Comparison of ENCODE assay signal across 8 mouse cellular contexts in the genomic region with DNA sequence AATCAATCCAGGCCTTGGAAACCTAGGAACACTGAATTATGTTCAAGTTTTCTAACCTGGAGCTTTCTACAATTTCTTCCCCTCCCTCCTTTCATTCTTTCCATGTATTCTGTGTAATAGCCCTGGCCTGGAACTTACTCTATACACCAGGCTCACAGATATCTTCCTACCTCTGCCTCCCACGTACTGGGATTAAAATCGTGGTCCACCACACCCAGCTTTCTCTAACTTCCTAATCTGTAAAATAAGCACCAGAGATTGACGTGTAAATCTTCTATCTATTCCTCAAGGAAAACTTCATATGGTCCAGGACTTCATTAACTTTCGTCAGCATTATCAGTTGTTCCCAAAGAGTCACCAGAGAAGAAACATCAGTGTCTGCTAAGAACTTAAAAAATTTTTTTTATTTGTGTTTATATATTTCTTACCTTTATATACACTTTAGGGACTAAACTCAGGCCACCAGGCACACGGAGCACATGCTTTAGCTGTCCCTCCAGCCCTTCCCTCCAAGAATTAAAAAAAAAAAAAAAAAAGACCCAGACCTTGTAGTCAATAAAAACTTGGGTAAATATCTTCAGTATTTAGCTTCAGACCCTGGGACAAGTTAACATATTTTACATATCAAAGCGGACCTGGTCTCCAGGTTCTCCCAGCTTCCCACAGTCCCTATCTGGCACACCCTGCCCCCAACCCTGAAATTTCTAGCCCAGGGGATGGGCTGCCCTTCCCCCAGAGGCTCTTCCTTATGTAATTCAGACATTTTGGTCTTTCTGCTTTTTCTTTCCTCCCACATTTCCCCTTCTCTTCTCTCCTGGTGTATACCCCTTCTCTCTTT. TPM values are rescaled to one million over a fixed set of nuclear protein-coding genes. Genes with fewer than 3 reads are reported as not detected.
A peak's percentile ranks its signal among the peaks of the same experiment; 100 is the strongest.
DNase-seq lines count a peak whose midpoint lies in the region; ATAC-seq and TF ChIP-seq lines count a peak whose summit lies in the region.

No protein-coding gene starts in this region.

- H3K4me2 ChIP-seq in forebrain, embryonic 14.5 days (ENCODE audit: low read length), result peak overlapping the region; percentile 93
- peak overlapping the region; percentile 94 for H3K4me2 ChIP-seq in liver, embryonic 14.5 days (ENCODE audit: low read depth)

- no peak for TF ChIP-seq EP300 in liver, embryonic 14.5 days (IDR thresholded peaks at IDR 0.05; ENCODE audit: low read depth)

- WGBS in heart, embryonic 10.5 days, result 10% methylated on average over 6 of the region's 6 CpGs
- WGBS in forebrain, embryonic 14.5 days, result 5% methylated on average over 6 of the region's 6 CpGs
- WGBS in liver, embryonic 14.5 days (ENCODE audit: insufficient replicate concordance), result 8% methylated on average over 6 of the region's 6 CpGs

- peak overlapping the region; percentile 81 for H3K27ac ChIP-seq in heart, embryonic 10.5 days
- H3K27ac ChIP-seq in forebrain, embryonic 14.5 days (ENCODE audit: low read depth, low read length), result peak overlapping the region; percentile 96
- peak overlapping the region; percentile 88 for H3K27ac ChIP-seq in liver, embryonic 14.5 days

- peak overlapping the region; percentile 74 for H3K9ac ChIP-seq in forebrain, embryonic 14.5 days (ENCODE audit: low read length)
- peak overlapping the region; percentile 87 for H3K9ac ChIP-seq in liver, embryonic 14.5 days (replicated peaks)

- H3K36me3 ChIP-seq in heart, embryonic 10.5 days, result no peaks in the 10 kb centered on the region
- H3K36me3 ChIP-seq in G1E (replicated peaks), result no peaks in the 10 kb centered on the region
- no peaks in the 10 kb centered on the region for H3K36me3 ChIP-seq in forebrain, embryonic 14.5 days (ENCODE audit: control insufficient read depth, insufficient read depth, low read length)
- no peaks in the 10 kb centered on the region for H3K36me3 ChIP-seq in liver, embryonic 14.5 days (replicated peaks; ENCODE audit: control insufficient read depth, insufficient read depth, low read depth)

- peak; percentile 2; the same call in 1 of the 2 replicates for ATAC-seq in G1E (ENCODE audit: extremely low read depth, insufficient number of reproducible peaks, low FRiP score, poor library complexity, severe bottlenecking)
- ATAC-seq in forebrain, embryonic 14.5 days, result no peak
- ATAC-seq in liver, embryonic 14.5 days (ENCODE audit: insufficient read depth), result peak; percentile 1; the same call in 1 of the 2 replicates

- no peak for DNase-seq in heart, embryonic 10.5 days (ENCODE audit: low spot score)
- no peak for DNase-seq in heart, postnatal 14 days
- DNase-seq in G1E (ENCODE audit: low spot score), result no peak
- peak; percentile 15 for DNase-seq in forebrain, embryonic 14.5 days (ENCODE audit: low spot score)
- DNase-seq in liver, embryonic 14.5 days (ENCODE audit: low read depth in 3 of 3, low spot score in 3 of 3), result no peak
- DNase-seq in right cerebral cortex, postnatal 14 days, result no peak
- no peak for DNase-seq in left cerebral cortex, postnatal 4 days
- DNase-seq in cerebellum, postnatal 25 days, result no peak

- no peaks in the 10 kb centered on the region for H3K9me3 ChIP-seq in heart, embryonic 10.5 days
- H3K9me3 ChIP-seq in G1E (replicated peaks), result no peaks in the 10 kb centered on the region
- H3K9me3 ChIP-seq in forebrain, embryonic 14.5 days (replicated peaks; ENCODE audit: control insufficient read depth, low read length), result no peaks in the 10 kb centered on the region
- H3K9me3 ChIP-seq in liver, embryonic 14.5 days (ENCODE audit: control insufficient read depth, low read length), result no peaks in the 10 kb centered on the region

- peaks cover 17% of the 10 kb centered on the region for H3K4me1 ChIP-seq in heart, embryonic 10.5 days
- peaks cover 50% of the 10 kb centered on the region for H3K4me1 ChIP-seq in G1E (ENCODE audit: insufficient read depth, low read depth, low read length)
- H3K4me1 ChIP-seq in forebrain, embryonic 14.5 days (ENCODE audit: control insufficient read depth, insufficient read depth, low read length), result peaks cover 28% of the 10 kb centered on the region
- peaks cover 32 to 34% of the 10 kb centered on the region in 2 experiments for H3K4me1 ChIP-seq in liver, embryonic 14.5 days (replicated peaks; ENCODE audit: control insufficient read depth in 2 of 2, insufficient read depth in 2 of 2, low read length in 1 of 2)

- TF ChIP-seq CTCF in G1E (IDR thresholded peaks at IDR 0.05; ENCODE audit: low read depth, low read length), result no peak
- TF ChIP-seq CTCF in liver, embryonic 14.5 days (IDR thresholded peaks at IDR 0.05; ENCODE audit: low read depth), result no peak

- intact Hi-C loops in heart, postnatal 14 days (cut with DNase I), result loop anchor here (5.0 to 10.0 kb wide), 4 partner anchors 50 to 1828 kb away; partner anchors contain the start of genes Hist1h1c, Hist1h1t, Hist1h2af and Hist1h2ak
- intact Hi-C loops in left cerebral cortex, postnatal 4 days (cut with DNase I), result loop anchor here (5.0 kb wide), 1 partner anchor 105 kb away; no protein-coding TSS in a partner anchor

- peak overlapping the region; percentile 58 for H3K4me3 ChIP-seq in heart, embryonic 10.5 days
- peak overlapping the region; percentile 69; the same call in 1 of the 2 replicates for H3K4me3 ChIP-seq in G1E (ENCODE audit: low read depth, low read length)
- H3K4me3 ChIP-seq in forebrain, embryonic 14.5 days (ENCODE audit: low read depth, low read length), result peak overlapping the region; percentile 45
- peak overlapping the region; percentile 44 to 55 for H3K4me3 ChIP-seq in liver, embryonic 14.5 days (ENCODE audit: insufficient read depth in 1 of 2, low read depth in 2 of 2, low read length in 2 of 2)

- no peaks in the 10 kb centered on the region for H3K27me3 ChIP-seq in heart, embryonic 10.5 days (ENCODE audit: insufficient read depth, poor library complexity, severe bottlenecking)
- no peaks in the 10 kb centered on the region for H3K27me3 ChIP-seq in G1E (ENCODE audit: insufficient read depth, low read length)
- no peaks in the 10 kb centered on the region for H3K27me3 ChIP-seq in forebrain, embryonic 14.5 days (replicated peaks; ENCODE audit: control insufficient read depth, insufficient read depth, low read length)
- no peaks in the 10 kb centered on the region for H3K27me3 ChIP-seq in liver, embryonic 14.5 days (ENCODE audit: control insufficient read depth, insufficient read depth, low read length)

RNA-seq across cellular contexts. Expression of gene Hist1h4d, which starts 1.0 kb away (rescaled TPM):
- polyA plus RNA-seq in heart, embryonic 10.5 days (2016; fragmentation: Nextera tagmentation; extraction: Ambion mirVana), result 41.9 and 60.3 TPM in 2 replicates
- total RNA-seq in heart, postnatal 14 days (2021), result 100 to 1,000 TPM in 1 of 2 experiments, 10 to 100 TPM in 1; 92.0 to 119 TPM
- total RNA-seq in G1E (2014; fragmentation: Nextera tagmentation) (2,252 and 2,609 TPM in 2 replicates), G1E (2017) (1,080 and 1,131 TPM in 2 replicates)
- polyA plus RNA-seq in G1E (2012), result 14.6 and 40.1 TPM in 2 replicates
- polyA plus RNA-seq in forebrain, embryonic 14.5 days (2014; fragmentation: Nextera tagmentation; extraction: Ambion mirVana), result 61.0 and 106 TPM in 2 replicates
- 8.6 and 12.8 TPM in 2 replicates for polyA plus RNA-seq in liver, embryonic 14.5 days (2012; rRNA removed)
- polyA plus RNA-seq in liver, embryonic 14.5 days (2014; fragmentation: Nextera tagmentation; extraction: Ambion mirVana), result 152 and 155 TPM in 2 replicates
- total RNA-seq in left cerebral cortex, postnatal 4 days (2021), result 100 to 1,000 TPM; 177 to 192 TPM

RNA-seq across cellular contexts. Expression of gene Hist1h3d, which starts 6.9 kb away (rescaled TPM):
- 1.4 and 5.3 TPM in 2 replicates for polyA plus RNA-seq in heart, embryonic 10.5 days (2016; fragmentation: Nextera tagmentation; extraction: Ambion mirVana)
- 10 to 100 TPM in 1 of 2 experiments, 1 to 10 TPM in 1; 7.8 to 17.6 TPM for total RNA-seq in heart, postnatal 14 days (2021)
- total RNA-seq in G1E (2014; fragmentation: Nextera tagmentation) (524 and 556 TPM in 2 replicates), G1E (2017) (92.0 and 101 TPM in 2 replicates)
- polyA plus RNA-seq in G1E (2012), result 3.7 and 9.6 TPM in 2 replicates
- polyA plus RNA-seq in forebrain, embryonic 14.5 days (2014; fragmentation: Nextera tagmentation; extraction: Ambion mirVana), result 5.8 and 5.9 TPM in 2 replicates
- 20.4 and 27.3 TPM in 2 replicates for polyA plus RNA-seq in liver, embryonic 14.5 days (2012; rRNA removed)
- 7.1 and 7.2 TPM in 2 replicates for polyA plus RNA-seq in liver, embryonic 14.5 days (2014; fragmentation: Nextera tagmentation; extraction: Ambion mirVana)
- 10 to 100 TPM; 18.8 to 24.3 TPM for total RNA-seq in left cerebral cortex, postnatal 4 days (2021)

RNA-seq across cellular contexts. Expression of gene Hist1h2ad, which starts 8.3 kb away (rescaled TPM):
- 0.54 and 1.1 TPM in 2 replicates for polyA plus RNA-seq in heart, embryonic 10.5 days (2016; fragmentation: Nextera tagmentation; extraction: Ambion mirVana)
- 10 to 100 TPM; 15.1 to 24.5 TPM for total RNA-seq in heart, postnatal 14 days (2021)
- total RNA-seq in G1E (2014; fragmentation: Nextera tagmentation), result 5.3 and 7.3 TPM in 2 replicates
- total RNA-seq in G1E (2017), result 491 and 756 TPM in 2 replicates
- polyA plus RNA-seq in G1E (2012), result 2.3 and 7.4 TPM in 2 replicates
- 2.2 and 3.2 TPM in 2 replicates for polyA plus RNA-seq in forebrain, embryonic 14.5 days (2014; fragmentation: Nextera tagmentation; extraction: Ambion mirVana)
- polyA plus RNA-seq in liver, embryonic 14.5 days (2012; rRNA removed), result 10.4 and 25.5 TPM in 2 replicates
- 4.7 and 5.1 TPM in 2 replicates for polyA plus RNA-seq in liver, embryonic 14.5 days (2014; fragmentation: Nextera tagmentation; extraction: Ambion mirVana)
- total RNA-seq in left cerebral cortex, postnatal 4 days (2021), result 10 to 100 TPM; 18.6 to 25.5 TPM

RNA-seq across cellular contexts. Expression of gene Hist1h2bf, which starts 8.4 kb away (rescaled TPM):
- polyA plus RNA-seq in heart, embryonic 10.5 days (2016; fragmentation: Nextera tagmentation; extraction: Ambion mirVana), result 1.1 and 1.8 TPM in 2 replicates
- total RNA-seq in heart, postnatal 14 days (2021), result 10 to 100 TPM; 45.4 to 89.0 TPM
- total RNA-seq in G1E (2014; fragmentation: Nextera tagmentation), result 610 and 627 TPM in 2 replicates
- 748 and 859 TPM in 2 replicates for total RNA-seq in G1E (2017)
- 5.7 and 27.4 TPM in 2 replicates for polyA plus RNA-seq in G1E (2012)
- polyA plus RNA-seq in forebrain, embryonic 14.5 days (2014; fragmentation: Nextera tagmentation; extraction: Ambion mirVana), result 1.2 and 3.9 TPM in 2 replicates
- 15.9 and 35.2 TPM in 2 replicates for polyA plus RNA-seq in liver, embryonic 14.5 days (2012; rRNA removed)
- polyA plus RNA-seq in liver, embryonic 14.5 days (2014; fragmentation: Nextera tagmentation; extraction: Ambion mirVana), result 3.4 and 4.4 TPM in 2 replicates
- 100 to 1,000 TPM in 1 of 2 experiments, 10 to 100 TPM in 1; 87.5 to 105 TPM for total RNA-seq in left cerebral cortex, postnatal 4 days (2021)

RNA-seq across cellular contexts. Expression of gene Hist1h2bg, which starts 11.2 kb away (rescaled TPM):
- 2.8 and 4.8 TPM in 2 replicates for polyA plus RNA-seq in heart, embryonic 10.5 days (2016; fragmentation: Nextera tagmentation; extraction: Ambion mirVana)
- 100 to 1,000 TPM; 100 to 175 TPM for total RNA-seq in heart, postnatal 14 days (2021)
- total RNA-seq in G1E (2014; fragmentation: Nextera tagmentation) (1,531 and 1,684 TPM in 2 replicates), G1E (2017) (1,342 and 1,812 TPM in 2 replicates)
- polyA plus RNA-seq in G1E (2012), result 13.0 and 49.8 TPM in 2 replicates
- 2.3 and 4.3 TPM in 2 replicates for polyA plus RNA-seq in forebrain, embryonic 14.5 days (2014; fragmentation: Nextera tagmentation; extraction: Ambion mirVana)
- 42.1 and 55.9 TPM in 2 replicates for polyA plus RNA-seq in liver, embryonic 14.5 days (2012; rRNA removed)
- 6.9 and 10.2 TPM in 2 replicates for polyA plus RNA-seq in liver, embryonic 14.5 days (2014; fragmentation: Nextera tagmentation; extraction: Ambion mirVana)
- 100 to 1,000 TPM; 203 to 225 TPM for total RNA-seq in left cerebral cortex, postnatal 4 days (2021)
